Mouse (Mus musculus): ENCODE results near the gene Phc2. TPM values are rescaled to one million over a fixed set of nuclear protein-coding genes. Genes with fewer than 3 reads are reported as not detected.
"Not testable (repeated sequence)": the region's sequence is repeated elsewhere in the genome, so short reads cannot be mapped to it uniquely, and the experiment has no call there.

Gene Phc2
- 126 and 138 TPM in 2 replicates for polyA plus RNA-seq (2016; fragmentation: Nextera tagmentation; extraction: Ambion mirVana)

DNA sequence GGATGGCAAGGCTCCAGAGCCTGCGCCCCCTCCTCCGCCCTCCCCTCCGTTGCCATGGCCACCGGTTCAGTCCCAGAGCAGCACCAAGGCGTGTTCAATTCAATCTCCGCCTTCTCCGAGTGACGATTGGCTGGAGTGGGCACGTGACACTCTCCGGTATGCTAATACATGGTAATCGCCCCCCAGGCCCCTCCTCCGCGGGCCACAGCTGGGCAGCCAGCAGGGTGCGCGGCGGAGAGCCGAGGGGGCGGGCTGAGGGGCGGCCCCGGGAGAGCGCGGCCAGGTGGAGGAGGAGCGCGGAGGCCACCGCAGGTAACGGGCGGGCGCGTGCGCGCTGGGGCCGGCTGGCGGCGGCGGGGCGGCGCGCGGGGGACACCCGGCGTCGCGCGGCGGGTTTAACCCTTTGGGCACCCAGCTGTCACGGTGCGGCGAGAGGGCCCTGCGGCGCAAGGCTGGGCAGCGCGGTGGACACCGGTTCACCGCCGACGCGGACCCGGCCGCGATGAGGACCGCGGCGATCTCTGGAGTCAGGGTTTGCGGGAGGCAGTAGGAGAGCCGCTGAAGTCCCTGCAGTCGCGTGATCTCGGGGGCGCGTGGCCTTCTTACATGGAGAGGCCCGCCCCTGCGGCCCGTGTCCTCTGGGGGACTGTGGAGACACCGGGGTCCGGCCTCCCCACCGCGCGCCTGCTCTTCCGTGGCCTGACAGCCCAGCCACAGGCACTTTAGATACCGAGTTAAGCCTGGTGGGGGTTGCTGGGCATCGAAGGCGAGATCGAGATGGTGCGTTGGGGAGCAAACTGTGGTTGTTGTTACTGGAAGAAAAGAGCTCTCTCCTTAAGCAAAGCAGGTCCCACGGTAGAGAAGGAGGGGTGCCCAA, at the start of gene Phc2:
Gene Phc2 (plus strand): TSS at position 198 of the 877 bp plus-strand sequence.
- Histone ChIP-seq H3K27me3 (peaks cover 18% of the 10 kb centered on the region), H3K4me1 (peaks cover 35% of the 10 kb centered on the region), H3K27ac (peak within 1 kb of the TSS; percentile 89), H3K36me3 (no peaks in the 10 kb centered on the region), H3K9ac (peak within 1 kb of the TSS; percentile 81), H3K9me3 (replicated peaks) (no peaks in the 10 kb centered on the region), H3K4me2 (replicated peaks) (peak within 1 kb of the TSS; percentile 90), H3K4me3 (peak within 1 kb of the TSS; percentile 72)
- WGBS, result under 1% methylated on average over 75 of the region's 85 CpGs
- ATAC-seq (ENCODE audit: low FRiP score), result peak; percentile 98

DNA sequence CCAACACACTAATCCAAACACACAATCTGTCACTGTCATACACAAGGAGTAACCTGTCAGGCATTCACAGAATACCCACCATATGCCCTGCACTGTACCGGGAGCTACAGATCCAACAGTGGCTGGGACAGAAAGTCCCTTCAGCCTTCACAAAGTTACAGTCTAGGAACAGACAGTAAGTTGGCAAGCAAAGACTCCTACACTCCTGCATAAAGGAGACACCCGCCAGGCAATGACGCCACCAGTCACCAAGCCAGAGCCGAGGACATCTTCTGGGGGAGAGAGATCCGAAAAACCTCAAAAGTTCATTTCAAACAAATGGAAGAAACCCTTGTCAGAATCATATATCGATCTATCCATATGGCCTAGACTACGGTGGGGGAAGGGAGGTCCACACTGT, 47.9 kb upstream of the Phc2 start:
- peaks cover 20% of the 10 kb centered on the region for H3K4me1 ChIP-seq
- H3K27me3 ChIP-seq, result no peaks in the 10 kb centered on the region
- H3K9me3 ChIP-seq (replicated peaks), result no peaks in the 10 kb centered on the region
- peaks cover 28% of the 10 kb centered on the region for H3K36me3 ChIP-seq
- no peak overlapping the region for H3K4me2 ChIP-seq (replicated peaks)
- H3K27ac ChIP-seq, result no peak overlapping the region
- 92% methylated on average over 7 of the region's 7 CpGs for WGBS
- no peak for ATAC-seq (ENCODE audit: low FRiP score)
- no peak overlapping the region for H3K4me3 ChIP-seq
- H3K9ac ChIP-seq, result no peak overlapping the region

- Histone ChIP-seq H3K4me2 (replicated peaks) (no peak overlapping the region), H3K4me3 (no peak overlapping the region), H3K9ac (no peak overlapping the region), H3K27me3 (no peaks in the 10 kb centered on the region), H3K36me3 (peaks cover 19% of the 10 kb centered on the region), H3K9me3 (replicated peaks) (no peaks in the 10 kb centered on the region), H3K4me1 (peaks cover 20% of the 10 kb centered on the region), H3K27ac (no peak overlapping the region)
- WGBS, result 85% methylated on average over 11 of the region's 11 CpGs
- ATAC-seq (ENCODE audit: low FRiP score), result no peak
These were observed 46.8 kb upstream of the Phc2 start for GRCm38 (mm10) chr4:128607661-128608060.

GRCm38 (mm10) chr4:128609276-128609924, 45.1 kb upstream of the Phc2 start:
- H3K27ac ChIP-seq, result peak overlapping the region; percentile 25; the same call in 1 of the 2 replicates
- H3K27me3 ChIP-seq, result no peaks in the 10 kb centered on the region
- peaks cover 2% of the 10 kb centered on the region for H3K36me3 ChIP-seq
- H3K9me3 ChIP-seq (replicated peaks), result no peaks in the 10 kb centered on the region
- peak overlapping the region; percentile 66 for H3K4me3 ChIP-seq
- ATAC-seq (ENCODE audit: low FRiP score), result no peak; the same call in 1 of the 2 replicates
- WGBS, result 10% methylated on average over 27 of the region's 27 CpGs
- peak overlapping the region; percentile 80 for H3K9ac ChIP-seq
- H3K4me2 ChIP-seq (replicated peaks), result peak overlapping the region; percentile 67
- H3K4me1 ChIP-seq, result peaks cover 20% of the 10 kb centered on the region

DNA sequence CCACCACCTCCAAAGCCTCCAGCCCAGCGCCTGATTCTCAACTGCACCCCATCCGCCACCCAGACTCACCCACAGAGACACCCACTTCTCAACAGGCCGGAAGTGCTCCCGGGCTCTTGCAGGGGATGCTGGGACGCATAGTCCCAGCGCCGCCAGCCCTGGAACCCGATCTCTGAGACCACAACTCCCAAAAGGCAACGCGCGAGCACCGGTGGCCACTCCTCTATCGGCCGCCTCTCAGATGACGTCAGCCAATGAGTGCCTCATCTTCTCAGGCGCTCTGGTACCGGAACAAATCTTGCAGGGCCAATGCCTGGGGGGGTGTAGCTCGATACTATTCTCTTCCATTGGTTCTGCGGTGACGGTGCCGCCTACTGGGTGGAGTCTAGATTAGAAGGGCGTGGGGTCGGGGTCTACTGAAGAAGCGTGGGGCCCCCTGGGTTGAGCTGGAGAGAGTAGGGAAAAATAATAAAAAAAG, 44.5 kb upstream of the Phc2 start, which contains the start of gene Zscan20:
Gene Zscan20 (minus strand): TSS at position 174 of the 478 bp plus-strand sequence.
- peak within 1 kb of the TSS; percentile 25; the same call in 1 of the 2 replicates for H3K27ac ChIP-seq
- H3K9ac ChIP-seq, result peak within 1 kb of the TSS; percentile 80
- peaks cover 20% of the 10 kb centered on the region for H3K4me1 ChIP-seq
- ATAC-seq (ENCODE audit: low FRiP score), result peak; percentile 98
- no peaks in the 10 kb centered on the region for H3K36me3 ChIP-seq
- no peaks in the 10 kb centered on the region for H3K27me3 ChIP-seq
- H3K4me3 ChIP-seq, result peak within 1 kb of the TSS; percentile 66
- peak within 1 kb of the TSS; percentile 67 for H3K4me2 ChIP-seq (replicated peaks)
- H3K9me3 ChIP-seq (replicated peaks), result no peaks in the 10 kb centered on the region
- under 1% methylated on average over 24 of the region's 24 CpGs for WGBS

DNA sequence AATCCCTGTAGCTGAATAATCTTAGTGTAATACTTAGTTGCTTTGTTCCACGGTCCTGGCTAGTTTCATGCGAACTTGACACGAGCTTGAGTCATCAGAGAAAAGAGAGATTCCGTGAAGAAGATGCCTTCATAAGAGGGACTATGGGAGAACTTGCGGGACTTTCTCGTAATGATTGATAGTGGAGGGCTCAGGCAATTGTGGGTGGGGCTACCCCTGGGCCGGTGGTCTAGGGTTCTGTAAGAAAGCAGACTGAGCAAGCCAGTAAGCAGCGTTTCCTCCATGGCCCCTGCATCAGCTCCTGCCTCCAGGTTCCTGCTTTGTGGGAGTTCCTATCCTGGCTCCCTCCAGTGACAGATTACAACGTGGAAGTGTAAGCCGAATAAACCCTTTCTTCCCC, 43.8 kb upstream of the Phc2 start:
- 31% methylated on average over 10 of the region's 10 CpGs for whole genome bisulfite sequencing
- no peaks in the 10 kb centered on the region for H3K27me3 ChIP-seq
- no peak for ATAC-seq (ENCODE audit: low FRiP score)
- no peaks in the 10 kb centered on the region for H3K9me3 ChIP-seq (replicated peaks)
- peak overlapping the region; percentile 67 for H3K4me2 ChIP-seq (replicated peaks)
- H3K9ac ChIP-seq, result no peak overlapping the region
- peaks cover 20% of the 10 kb centered on the region for H3K4me1 ChIP-seq
- no peak overlapping the region for H3K4me3 ChIP-seq
- H3K27ac ChIP-seq, result no peak overlapping the region
- H3K36me3 ChIP-seq, result no peaks in the 10 kb centered on the region

- H3K4me2 ChIP-seq (replicated peaks); H3K27me3 ChIP-seq; H3K36me3 ChIP-seq; H3K4me3 ChIP-seq; H3K9me3 ChIP-seq (replicated peaks); H3K9ac ChIP-seq; H3K27ac ChIP-seq; ATAC-seq (ENCODE audit: low FRiP score): not testable (repeated sequence)
- WGBS, result 86% methylated on average over 3 of the region's 3 CpGs
- peaks cover 20% of the 10 kb centered on the region for H3K4me1 ChIP-seq
These were observed 42.8 kb upstream of the Phc2 start for GRCm38 (mm10) chr4:128611726-128612125.

- Histone ChIP-seq H3K27me3 (0 out of 2 replicates have a peak, but pooled peaks cover 2% of the 10 kb centered on the region), H3K4me1 (peaks cover 18% of the 10 kb centered on the region), H3K4me3 (no peak overlapping the region), H3K36me3 (no peaks in the 10 kb centered on the region), H3K4me2 (replicated peaks) (no peak overlapping the region), H3K27ac (no peak overlapping the region), H3K9ac (no peak overlapping the region), H3K9me3 (replicated peaks) (no peaks in the 10 kb centered on the region)
- no peak for ATAC-seq (ENCODE audit: low FRiP score)
- WGBS, result 24% methylated on average over 8 of the region's 8 CpGs
These were observed 41.2 kb upstream of the Phc2 start for GRCm38 (mm10) chr4:128613326-128613725.

GRCm38 (mm10) chr4:128615761-128616160, 38.7 kb upstream of the Phc2 start:
- Histone ChIP-seq H3K27ac (no peak overlapping the region), H3K9ac (no peak overlapping the region), H3K4me2 (replicated peaks) (no peak overlapping the region), H3K4me3 (no peak overlapping the region), H3K27me3 (0 out of 2 replicates have a peak, but pooled peaks cover 2% of the 10 kb centered on the region), H3K36me3 (no peaks in the 10 kb centered on the region), H3K4me1 (peaks cover 6% of the 10 kb centered on the region; the same call in 1 of the 2 replicates), H3K9me3 (replicated peaks) (no peaks in the 10 kb centered on the region)
- ATAC-seq (ENCODE audit: low FRiP score), result no peak
- WGBS, result 89% methylated on average over 14 of the region's 14 CpGs

DNA sequence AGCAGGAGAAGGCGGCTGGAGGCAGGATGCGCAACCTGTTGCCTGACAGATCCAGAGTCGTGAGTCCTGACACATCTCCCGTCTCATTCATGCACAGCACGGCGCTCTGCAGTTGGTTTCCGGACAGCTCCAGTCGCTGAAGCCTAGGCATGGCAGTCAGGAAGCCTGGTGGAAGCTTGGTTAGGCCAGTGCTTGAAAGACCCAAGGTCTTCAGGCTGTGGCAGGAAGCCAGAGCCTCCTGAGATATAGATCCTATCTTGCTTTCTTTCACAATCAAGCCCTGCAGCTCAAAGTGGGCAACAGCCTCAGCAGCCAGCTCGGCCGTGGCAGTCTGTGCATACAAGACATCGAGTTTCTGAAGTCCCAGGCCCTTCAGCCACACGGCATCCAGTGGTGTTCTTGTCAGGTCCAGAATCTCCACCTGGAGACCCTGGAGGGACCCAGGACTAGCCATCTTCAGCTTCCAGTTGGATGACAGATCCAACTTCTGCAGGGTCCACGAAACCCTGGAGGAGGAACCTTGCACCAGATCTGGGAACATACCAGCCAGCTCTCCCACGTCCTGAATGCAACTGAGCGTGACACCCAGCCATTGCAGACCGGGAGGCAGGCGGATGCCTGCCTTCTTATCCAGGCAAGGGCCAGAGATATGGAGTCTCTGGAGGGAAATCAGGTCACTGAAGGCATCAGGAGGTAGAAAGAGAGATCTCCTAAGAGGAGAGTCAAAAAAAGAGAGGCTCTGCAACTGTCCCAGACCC, 37.0 kb upstream of the Phc2 start:
- WGBS, result 73% methylated on average over 17 of the region's 17 CpGs
- ATAC-seq (ENCODE audit: low FRiP score), result no peak
- Histone ChIP-seq H3K27ac (no peak overlapping the region), H3K9me3 (replicated peaks) (no peaks in the 10 kb centered on the region), H3K9ac (no peak overlapping the region), H3K27me3 (0 out of 2 replicates have a peak, but pooled peaks cover 2% of the 10 kb centered on the region), H3K36me3 (no peaks in the 10 kb centered on the region), H3K4me3 (no peak overlapping the region), H3K4me2 (replicated peaks) (no peak overlapping the region), H3K4me1 (peaks cover 4% of the 10 kb centered on the region; the same call in 1 of the 2 replicates)

GRCm38 (mm10) chr4:128618246-128618911, 36.1 kb upstream of the Phc2 start, which contains the start of gene Tlr12:
TSS of gene Tlr12 (minus strand) at chr4:128618619.
- Histone ChIP-seq H3K4me2 (replicated peaks) (no peak within 1 kb of the TSS), H3K4me3 (no peak within 1 kb of the TSS), H3K36me3 (no peaks in the 10 kb centered on the region), H3K27me3 (0 out of 2 replicates have a peak, but pooled peaks cover 2% of the 10 kb centered on the region), H3K9me3 (replicated peaks) (no peaks in the 10 kb centered on the region), H3K27ac (no peak within 1 kb of the TSS), H3K9ac (no peak within 1 kb of the TSS), H3K4me1 (peaks cover 4% of the 10 kb centered on the region; the same call in 1 of the 2 replicates)
- 72% methylated on average over 15 of the region's 15 CpGs for WGBS
- no peak for ATAC-seq (ENCODE audit: low FRiP score)
